Mouse (Mus musculus): ENCODE measurements around the gene Arid1b. TPM values are rescaled to one million over a fixed set of nuclear protein-coding genes. Genes with fewer than 3 reads are reported as not detected.
A peak's percentile ranks its signal among the peaks of the same experiment; 100 is the strongest.

Gene Arid1b
- polyA plus RNA-seq, 1 experiment from 2014 or later: 2.2 TPM

DNA sequence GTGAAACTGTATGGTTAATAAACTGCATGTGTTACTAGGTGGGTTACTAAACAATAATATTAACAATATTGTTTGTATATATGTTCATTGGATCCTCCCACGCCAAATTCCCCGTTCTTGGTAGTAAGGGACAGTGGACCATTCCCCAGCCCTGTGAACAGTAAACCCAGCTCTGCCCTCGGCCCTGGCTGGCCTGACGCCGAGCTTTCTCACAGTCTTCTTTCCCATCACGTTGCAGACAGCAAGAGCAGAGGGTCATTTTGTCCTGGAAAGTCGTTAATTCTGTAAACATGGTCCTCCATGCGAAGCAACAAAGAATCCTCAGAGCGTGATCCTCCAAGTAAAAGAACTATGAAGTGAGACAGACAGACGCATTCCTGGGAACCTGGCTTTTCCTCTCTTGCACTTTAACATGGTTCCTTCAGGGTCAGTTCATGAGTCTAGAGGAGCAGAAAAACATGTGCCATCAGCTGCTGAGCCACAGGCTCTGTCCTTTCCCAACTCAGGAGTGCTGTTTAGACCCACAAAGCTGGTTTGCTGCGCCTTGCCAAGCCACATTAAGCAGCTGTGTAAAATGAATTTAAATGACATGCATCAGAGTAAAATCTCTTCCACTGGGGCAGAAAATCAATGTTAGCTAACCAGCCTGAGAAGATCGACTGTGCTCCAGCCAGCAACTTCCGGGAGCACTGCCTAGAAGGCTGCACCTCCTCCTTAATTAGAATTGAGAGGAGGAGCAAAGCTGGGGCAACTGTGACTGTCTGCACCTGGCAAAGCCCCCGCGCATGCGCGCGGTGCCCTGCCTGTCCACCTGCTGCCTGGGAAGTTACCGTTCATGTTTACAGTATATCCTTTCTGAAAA is 301.2 kb downstream of the Arid1b start:
- Histone ChIP-seq H3K4me1 (ENCODE audit: insufficient read depth) (peaks cover 7% of the 10 kb centered on the region), H3K27ac (ENCODE audit: low read depth) (peak overlapping the region; percentile 84), H3K36me3 (replicated peaks; ENCODE audit: insufficient read depth, low read length) (peaks cover 13% of the 10 kb centered on the region), H3K27me3 (ENCODE audit: insufficient read depth, low read length) (no peaks in the 10 kb centered on the region), H3K9me3 (ENCODE audit: low read length) (no peaks in the 10 kb centered on the region), H3K4me3 (ENCODE audit: low read depth, low read length) (no peak overlapping the region), H3K9ac (replicated peaks) (no peak overlapping the region), H3K4me2 (ENCODE audit: low read depth, low read length) (peak overlapping the region; percentile 15; the same call in 1 of the 2 replicates)
- 67% methylated on average over 19 of the region's 19 CpGs for WGBS (ENCODE audit: insufficient replicate concordance)
- TF ChIP-seq EP300 (IDR thresholded peaks at IDR 0.05; ENCODE audit: low read depth): 0 out of 2 replicates have a peak, but pooled peaks have one; percentile 36
- TF ChIP-seq CTCF (IDR thresholded peaks at IDR 0.05; ENCODE audit: low read depth): no peak
- DNase-seq (peak; percentile 64), ATAC-seq (peak; percentile 83)

DNA sequence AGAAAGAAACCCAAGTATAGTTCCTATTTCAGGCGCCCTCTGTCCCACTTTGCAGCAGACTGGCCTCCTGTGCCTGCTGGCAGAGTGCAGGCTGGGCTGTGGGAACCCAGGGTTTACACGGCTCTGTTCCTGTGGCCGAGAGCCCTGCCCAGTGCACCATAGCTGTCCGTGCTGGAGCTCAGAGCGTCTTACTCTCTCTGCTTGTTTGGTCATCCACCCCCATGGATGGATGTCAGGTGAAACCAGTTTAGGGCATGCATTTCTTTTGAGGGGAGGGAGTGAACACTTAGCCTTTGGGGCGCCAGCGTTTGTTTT is 301.8 kb downstream of the Arid1b start:
- H3K4me2 ChIP-seq (ENCODE audit: low read depth, low read length): peak overlapping the region; percentile 15; the same call in 1 of the 2 replicates
- WGBS (ENCODE audit: insufficient replicate concordance): 65% methylated on average over 7 of the region's 7 CpGs
- H3K9ac ChIP-seq (replicated peaks): no peak overlapping the region
- H3K27me3 ChIP-seq (ENCODE audit: insufficient read depth, low read length): no peaks in the 10 kb centered on the region
- peak overlapping the region; percentile 84 for H3K27ac ChIP-seq (ENCODE audit: low read depth)
- H3K4me1 ChIP-seq (ENCODE audit: insufficient read depth): peaks cover 7% of the 10 kb centered on the region
- no peaks in the 10 kb centered on the region for H3K9me3 ChIP-seq (ENCODE audit: low read length)
- no peak for TF ChIP-seq EP300 (IDR thresholded peaks at IDR 0.05; ENCODE audit: low read depth)
- no peak for TF ChIP-seq CTCF (IDR thresholded peaks at IDR 0.05; ENCODE audit: low read depth)
- no peak for DNase-seq
- H3K36me3 ChIP-seq (replicated peaks; ENCODE audit: insufficient read depth, low read length): peaks cover 10% of the 10 kb centered on the region
- H3K4me3 ChIP-seq (ENCODE audit: low read depth, low read length): no peak overlapping the region
- ATAC-seq: no peak; the same call in none of the 2 replicates

DNA sequence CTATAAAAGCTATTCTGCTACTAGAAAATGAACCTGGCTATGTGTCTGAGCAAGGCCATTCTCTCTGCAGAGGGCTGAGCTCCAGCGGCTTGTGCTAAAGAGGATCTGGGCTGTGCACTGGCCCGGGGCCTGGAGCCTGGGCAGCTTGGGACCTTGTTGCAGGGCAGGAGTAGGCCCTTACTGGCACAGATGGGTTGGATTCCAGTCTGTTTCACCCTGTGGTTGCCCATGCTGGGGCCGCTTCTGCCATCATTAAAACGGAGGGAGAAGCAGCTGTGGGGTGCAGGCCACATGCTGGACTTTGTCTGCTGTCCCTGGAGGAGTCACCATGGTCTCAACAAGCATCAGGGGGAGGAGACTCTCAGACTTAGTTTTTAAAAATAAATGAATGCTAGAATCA is 303.4 kb downstream of the Arid1b start:
- no peak for ATAC-seq
- H3K4me2 ChIP-seq (ENCODE audit: low read depth, low read length): no peak overlapping the region
- TF ChIP-seq CTCF (IDR thresholded peaks at IDR 0.05; ENCODE audit: low read depth): no peak
- TF ChIP-seq EP300 (IDR thresholded peaks at IDR 0.05; ENCODE audit: low read depth): no peak

DNA sequence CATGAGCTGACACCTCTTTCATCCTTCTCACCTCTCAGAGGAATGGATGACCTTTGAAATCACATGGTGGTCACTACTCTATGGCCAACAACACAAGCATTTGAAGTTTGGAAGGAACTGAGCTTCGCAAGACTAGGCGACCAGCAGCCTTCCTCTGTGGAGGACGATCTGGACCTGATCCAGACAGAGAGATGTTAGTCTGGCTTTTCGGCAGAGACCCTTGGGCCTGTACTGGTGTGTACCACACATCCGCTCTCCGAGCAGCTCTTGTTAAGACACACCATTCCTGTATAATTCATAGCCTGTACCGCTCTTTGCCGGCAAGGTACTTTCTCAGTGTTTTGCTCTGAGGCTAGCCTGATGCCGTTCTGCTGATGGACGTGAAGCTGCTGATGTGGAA is 303.9 kb downstream of the Arid1b start:
- TF ChIP-seq CTCF (IDR thresholded peaks at IDR 0.05; ENCODE audit: low read depth) (no peak), EP300 (IDR thresholded peaks at IDR 0.05; ENCODE audit: low read depth) (no peak)
- WGBS (ENCODE audit: insufficient replicate concordance): 96% methylated on average over 10 of the region's 10 CpGs
- no peak for ATAC-seq

More for the DNA sequence above, 303.4 kb downstream of the Arid1b start:
- Histone ChIP-seq H3K9ac (replicated peaks) (no peak overlapping the region), H3K9me3 (ENCODE audit: low read length) (no peaks in the 10 kb centered on the region), H3K36me3 (replicated peaks; ENCODE audit: insufficient read depth, low read length) (0 out of 2 replicates have a peak, but pooled peaks cover 2% of the 10 kb centered on the region), H3K4me1 (ENCODE audit: insufficient read depth) (peaks cover 7% of the 10 kb centered on the region), H3K4me3 (ENCODE audit: low read depth, low read length) (no peak overlapping the region), H3K27me3 (ENCODE audit: insufficient read depth, low read length) (no peaks in the 10 kb centered on the region), H3K27ac (ENCODE audit: low read depth) (0 out of 2 replicates have a peak overlapping the region, but pooled peaks have one; percentile 7)
- DNase-seq: no peak
- WGBS (ENCODE audit: insufficient replicate concordance): 91% methylated on average over 4 of the region's 4 CpGs

DNA sequence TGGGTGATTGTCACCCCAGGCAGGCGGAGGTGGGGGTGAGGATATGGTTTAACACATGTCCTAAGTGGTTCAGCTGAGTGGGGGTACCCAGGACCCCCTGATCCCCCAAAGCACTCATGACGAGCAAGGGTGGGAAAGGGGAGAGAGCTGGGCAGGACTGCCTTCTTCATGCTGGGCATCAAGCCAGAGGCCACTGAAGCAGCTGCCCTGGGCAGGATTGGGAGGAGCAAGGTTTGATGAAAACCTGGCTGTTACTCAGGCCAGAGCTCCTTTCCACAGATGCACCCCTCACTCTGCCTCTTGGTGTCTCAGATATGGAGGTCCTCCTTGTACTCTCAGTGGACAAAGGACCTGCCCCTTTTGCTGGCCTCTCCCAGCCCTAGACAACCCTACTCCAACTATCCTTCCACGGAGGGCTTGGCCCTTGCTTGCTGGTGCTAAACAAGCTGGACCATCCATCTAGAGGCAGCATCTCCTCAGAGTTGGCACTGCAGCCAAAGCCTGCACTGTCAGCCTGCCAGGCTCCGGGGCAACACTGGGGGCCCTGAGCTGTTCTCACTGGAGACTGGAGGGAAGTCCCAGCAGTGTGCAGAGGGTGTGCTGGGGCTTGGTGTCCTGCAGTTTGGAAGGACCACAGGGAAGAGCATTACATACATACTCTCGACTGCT is 304.9 kb downstream of the Arid1b start:
- H3K9me3 ChIP-seq (ENCODE audit: low read length): no peaks in the 10 kb centered on the region
- WGBS (ENCODE audit: insufficient replicate concordance): 75% methylated on average over 5 of the region's 5 CpGs
- H3K36me3 ChIP-seq (replicated peaks; ENCODE audit: insufficient read depth, low read length): 0 out of 2 replicates have a peak, but pooled peaks cover 2% of the 10 kb centered on the region
- no peak overlapping the region for H3K4me2 ChIP-seq (ENCODE audit: low read depth, low read length)
- no peak for TF ChIP-seq CTCF (IDR thresholded peaks at IDR 0.05; ENCODE audit: low read depth)
- no peak for TF ChIP-seq EP300 (IDR thresholded peaks at IDR 0.05; ENCODE audit: low read depth)
- no peaks in the 10 kb centered on the region for H3K27me3 ChIP-seq (ENCODE audit: insufficient read depth, low read length)
- no peak for DNase-seq
- no peak for ATAC-seq
- H3K27ac ChIP-seq (ENCODE audit: low read depth): no peak overlapping the region
- no peak overlapping the region for H3K9ac ChIP-seq (replicated peaks)
- H3K4me1 ChIP-seq (ENCODE audit: insufficient read depth): peaks cover 7% of the 10 kb centered on the region
- H3K4me3 ChIP-seq (ENCODE audit: low read depth, low read length): no peak overlapping the region

More for the DNA sequence above, 303.9 kb downstream of the Arid1b start:
- peaks cover 7% of the 10 kb centered on the region for H3K4me1 ChIP-seq (ENCODE audit: insufficient read depth)
- H3K27ac ChIP-seq (ENCODE audit: low read depth): no peak overlapping the region
- DNase-seq: no peak
- H3K9me3 ChIP-seq (ENCODE audit: low read length): no peaks in the 10 kb centered on the region
- 0 out of 2 replicates have a peak, but pooled peaks cover 2% of the 10 kb centered on the region for H3K36me3 ChIP-seq (replicated peaks; ENCODE audit: insufficient read depth, low read length)
- H3K4me3 ChIP-seq (ENCODE audit: low read depth, low read length): no peak overlapping the region
- H3K4me2 ChIP-seq (ENCODE audit: low read depth, low read length): no peak overlapping the region
- H3K27me3 ChIP-seq (ENCODE audit: insufficient read depth, low read length): no peaks in the 10 kb centered on the region
- no peak overlapping the region for H3K9ac ChIP-seq (replicated peaks)

Data from liver, postnatal 0 days (tissue).